Mouse (Mus musculus): ENCODE measurements around the gene Ntrk2.

The Ntrk2 gene

GRCm38 (mm10) chr13:58806397-58806892 lies at the start of gene Ntrk2:
TSS of gene Ntrk2 (plus strand) at chr13:58806569.
- no peak for DNase-seq (ENCODE audit: low spot score)

DNA sequence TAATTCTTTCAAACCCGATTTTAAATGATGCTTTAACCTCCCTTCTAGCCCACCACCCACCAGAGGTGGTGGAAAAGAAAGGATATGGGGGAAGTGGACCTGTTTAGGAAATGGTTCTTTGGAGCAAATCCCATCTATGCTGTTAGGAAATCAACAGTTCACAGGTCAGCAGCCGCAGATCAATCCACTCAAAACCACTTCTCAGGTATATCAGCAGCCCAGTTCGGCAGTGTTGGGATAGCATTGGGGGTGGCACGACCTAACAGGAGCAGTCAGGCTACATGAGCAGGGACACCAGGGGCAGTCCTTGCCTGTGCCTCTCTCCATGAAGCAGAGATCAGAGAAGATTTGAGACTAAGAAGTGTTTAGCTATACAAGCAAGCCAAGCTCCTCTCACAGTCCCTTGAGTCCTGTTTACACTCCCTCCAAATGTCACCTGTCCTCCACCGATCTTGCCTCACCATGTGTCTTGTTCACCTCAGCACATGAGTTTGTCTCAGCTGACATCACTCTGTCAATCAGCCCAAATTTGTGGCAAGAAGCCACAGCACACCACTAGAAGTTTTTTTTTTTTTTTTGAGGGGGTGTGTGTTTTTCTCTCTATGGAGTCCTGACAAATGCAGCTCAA lies 45.3 kb upstream of the Ntrk2 start:
- no peak for DNase-seq (ENCODE audit: low spot score)

DNA sequence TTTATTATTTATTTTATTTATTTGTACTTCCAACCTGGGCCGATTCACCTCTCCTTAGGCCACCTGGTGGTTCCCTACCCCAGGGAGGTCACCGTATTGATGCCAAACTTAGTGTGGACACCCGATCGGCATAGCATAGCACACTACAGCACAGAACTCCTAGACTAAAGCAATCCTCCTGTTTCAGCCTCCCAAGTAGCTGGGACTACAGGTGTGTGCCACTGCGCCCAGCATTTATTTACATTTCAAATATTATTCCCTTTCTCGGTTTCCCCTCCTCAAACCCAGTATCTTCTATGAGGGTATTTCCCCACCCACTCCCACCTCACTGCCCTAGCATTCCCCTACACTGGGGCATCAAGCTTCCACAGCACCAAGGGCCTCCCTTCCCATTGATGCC lies 38.1 kb upstream of the Ntrk2 start:
- no peak for DNase-seq (ENCODE audit: low spot score)

GRCm38 (mm10) chr13:58769438-58769837 lies 36.9 kb upstream of the Ntrk2 start:
- no peak for DNase-seq (ENCODE audit: low spot score)

- DNase-seq (ENCODE audit: low spot score): no peak
These were observed 27.1 kb upstream of the Ntrk2 start for GRCm38 (mm10) chr13:58779261-58779660.

- no peak for DNase-seq (ENCODE audit: low spot score)
These were observed 19.9 kb upstream of the Ntrk2 start for GRCm38 (mm10) chr13:58786476-58786875.

GRCm38 (mm10) chr13:58790741-58791140 lies 15.6 kb upstream of the Ntrk2 start:
- DNase-seq (ENCODE audit: low spot score): no peak

- DNase-seq (ENCODE audit: low spot score): no peak
These were observed 9.0 kb upstream of the Ntrk2 start for GRCm38 (mm10) chr13:58797386-58797785.

- DNase-seq (ENCODE audit: low spot score): no peak
These were observed 5.1 kb upstream of the Ntrk2 start for GRCm38 (mm10) chr13:58801291-58801690.

- DNase-seq (ENCODE audit: low spot score): no peak
These were observed 2.5 kb upstream of the Ntrk2 start for GRCm38 (mm10) chr13:58803882-58804281.

- no peak for DNase-seq (ENCODE audit: low spot score)
These were observed 536 bp upstream of the Ntrk2 start for GRCm38 (mm10) chr13:58805833-58806232.

DNA sequence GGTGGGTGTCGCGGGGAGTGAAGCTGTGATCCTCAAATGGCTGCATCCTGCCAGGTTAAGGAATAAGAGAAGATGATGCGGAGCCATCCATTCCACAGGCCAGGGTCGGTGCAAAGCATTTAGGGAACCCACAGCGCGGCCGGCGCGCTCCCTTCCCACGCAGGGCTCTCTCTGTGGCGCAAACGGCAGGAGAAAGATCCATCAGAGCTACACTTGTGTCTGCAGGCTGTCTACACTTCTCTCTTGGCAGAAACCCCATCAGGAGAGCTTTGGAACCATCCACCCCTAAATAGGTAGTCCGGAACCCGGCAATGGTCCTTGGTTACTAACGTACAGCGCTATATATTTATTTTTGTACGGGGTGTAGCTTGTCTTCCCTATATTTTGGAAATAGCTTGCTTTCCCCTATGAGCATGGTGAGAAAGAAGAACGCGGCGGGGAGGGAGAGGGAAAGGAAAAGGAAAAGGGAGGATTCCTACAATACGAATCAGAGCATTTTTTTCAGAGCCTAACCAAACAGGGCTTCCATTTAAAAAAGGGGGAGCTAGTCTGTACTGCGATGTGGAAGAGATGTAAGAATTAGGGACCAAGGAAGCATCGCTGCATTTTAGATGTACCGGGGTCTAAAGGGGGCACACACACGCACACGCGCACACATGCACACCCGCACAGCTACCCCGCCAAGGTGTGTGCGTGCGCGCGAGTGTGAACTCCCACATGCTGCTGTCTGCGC lies 693 bp downstream of the Ntrk2 start:
- no peak for DNase-seq (ENCODE audit: low spot score)

DNA sequence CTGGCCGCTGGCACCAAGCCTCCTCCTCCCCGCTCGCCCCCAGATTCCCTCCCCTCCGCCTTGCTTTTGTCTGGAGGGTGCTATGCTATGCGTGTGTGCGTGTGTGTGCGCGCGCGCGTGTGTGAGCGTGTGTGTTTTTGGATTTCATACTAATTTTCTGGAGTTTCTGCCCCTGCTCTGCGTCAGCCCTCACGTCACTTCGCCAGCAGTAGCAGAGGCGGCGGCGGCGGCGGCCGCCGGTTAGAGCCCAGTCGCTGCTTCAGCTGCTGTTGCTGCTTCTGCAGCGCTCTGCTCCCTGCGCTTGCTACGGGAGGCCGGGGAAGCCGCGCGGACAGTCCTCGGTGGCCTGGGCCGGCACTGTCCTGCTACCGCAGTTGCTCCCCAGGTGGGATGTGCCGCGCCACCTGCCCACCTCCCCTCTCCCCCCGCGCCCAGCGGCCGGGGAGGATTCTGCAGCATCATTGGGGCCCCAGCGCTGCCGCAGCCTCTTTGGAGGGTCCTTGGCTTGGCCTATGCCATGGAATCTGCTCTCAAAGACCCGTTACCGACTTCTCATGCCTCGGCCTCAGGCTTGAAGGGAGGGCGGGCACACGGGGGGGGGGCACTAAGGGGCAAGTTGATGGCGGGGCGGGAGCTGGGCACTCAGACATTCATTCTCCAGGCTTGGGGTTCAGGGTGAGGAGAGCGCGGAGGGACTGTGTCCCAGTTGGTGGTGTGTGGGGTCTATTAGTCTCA lies 1.4 kb downstream of the Ntrk2 start:
- DNase-seq (ENCODE audit: low spot score): no peak

- DNase-seq (ENCODE audit: low spot score): no peak
These were observed 2.0 kb downstream of the Ntrk2 start for GRCm38 (mm10) chr13:58808381-58808821.

DNA sequence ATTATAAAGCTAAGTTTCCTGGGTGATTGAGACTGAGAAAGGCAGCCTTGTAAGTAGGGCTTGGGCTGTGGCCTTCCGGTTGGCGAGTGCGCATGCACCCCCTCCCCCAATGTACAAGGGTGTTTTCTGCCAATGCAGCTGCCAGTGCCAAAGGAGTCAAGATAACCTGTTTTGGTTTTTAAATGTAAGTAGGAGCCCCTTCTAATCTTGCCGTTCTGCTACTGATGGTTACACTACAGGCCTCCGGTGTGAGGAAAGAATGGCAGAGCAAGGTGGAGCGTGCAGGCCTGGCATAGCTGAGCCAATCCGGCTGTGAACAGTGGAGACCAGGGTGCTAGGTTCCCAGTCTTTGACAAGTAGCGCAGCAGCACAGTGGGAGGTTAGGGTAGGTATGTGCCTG lies 3.6 kb downstream of the Ntrk2 start:
- no peak for DNase-seq (ENCODE audit: low spot score)

GRCm38 (mm10) chr13:58824752-58825151 lies 18.4 kb downstream of the Ntrk2 start:
- no peak for DNase-seq (ENCODE audit: low spot score)

GRCm38 (mm10) chr13:58826356-58827197 lies 20.2 kb downstream of the Ntrk2 start:
- no peak for DNase-seq (ENCODE audit: low spot score)

- DNase-seq (ENCODE audit: low spot score): no peak
These were observed 25.6 kb downstream of the Ntrk2 start for GRCm38 (mm10) chr13:58831999-58832398.

DNA sequence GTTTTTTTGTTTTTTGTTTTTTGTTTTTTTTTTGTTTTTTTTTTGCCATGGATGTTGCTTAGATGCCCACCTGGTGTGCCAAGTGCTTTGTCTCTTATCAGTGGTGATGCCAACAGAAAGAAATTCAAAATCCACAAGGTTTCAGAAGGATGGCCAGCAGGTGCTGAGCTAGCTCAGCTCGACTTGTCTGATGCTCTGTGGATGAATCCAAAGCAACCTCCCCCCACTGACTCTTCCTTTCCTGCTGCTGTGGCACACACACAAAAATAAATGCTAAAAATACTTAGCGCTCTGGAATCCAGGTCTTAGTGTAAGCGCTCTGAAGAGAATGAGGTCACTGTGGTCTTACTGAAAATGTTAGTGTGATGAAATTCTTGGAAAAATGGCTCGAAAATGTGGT lies 28.4 kb downstream of the Ntrk2 start:
- DNase-seq (ENCODE audit: low spot score): no peak

DNA sequence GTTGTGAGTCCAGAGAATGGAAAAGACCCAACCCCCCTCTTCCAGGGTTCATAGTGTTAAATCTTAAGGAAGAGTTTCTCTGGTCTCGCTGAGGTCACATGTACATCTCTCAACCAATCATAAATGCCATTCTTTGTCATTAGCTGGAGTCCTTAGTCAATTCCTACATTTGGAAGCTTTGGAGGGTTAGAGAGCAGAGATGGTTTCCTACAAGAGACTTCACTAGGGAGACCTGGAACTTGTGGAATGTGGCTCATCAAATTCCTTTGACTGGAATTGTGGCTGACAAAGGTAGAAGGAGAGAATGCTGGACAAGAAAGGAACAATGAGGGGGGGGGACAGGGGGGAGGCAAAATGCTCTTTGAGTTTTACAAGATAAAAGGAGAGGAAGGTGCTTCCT lies 30.5 kb downstream of the Ntrk2 start:
- DNase-seq (ENCODE audit: low spot score): no peak

DNA sequence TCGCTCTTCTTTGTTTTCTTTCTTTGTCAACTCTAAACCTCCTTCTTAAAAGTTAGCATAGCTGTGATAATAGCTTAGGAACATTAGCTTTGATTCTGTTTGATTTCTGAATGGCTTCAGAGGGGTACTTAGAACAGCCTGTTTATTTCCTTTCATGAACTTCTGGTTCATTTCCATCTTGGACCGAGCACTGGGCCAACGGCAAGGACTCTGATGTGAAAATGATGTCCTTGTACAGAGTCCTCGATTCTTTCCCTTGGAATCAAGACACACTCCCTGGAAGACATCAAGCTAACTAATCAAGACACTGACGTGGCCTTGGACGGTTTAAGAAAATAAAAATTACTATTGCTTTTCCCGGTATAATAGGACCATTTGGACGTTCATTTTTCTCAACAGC lies 31.7 kb downstream of the Ntrk2 start:
- DNase-seq (ENCODE audit: low spot score): no peak

All from c-Kit-positive CD71-positive TER-119-positive erythroid progenitor cells, embryonic 14.5 days (primary cell).